Mouse (Mus musculus) liver, embryonic 14.5 days (tissue): Measurements from ENCODE around the gene Osbpl11.

ENCODE experiments used
- CTCF ChIP-seq: IDR thresholded peaks from 2 replicates; pipeline ENCODE4 v1.5.1; 2016; ENCODE audit warnings: antibody characterized with exemption, low read depth, control low read depth
- EP300 ChIP-seq: IDR thresholded peaks from 2 replicates; pipeline ENCODE4 v1.6.1; 2016; ENCODE audit warnings: antibody characterized with exemption, low read depth

- TF ChIP-seq EP300: no peak
- TF ChIP-seq CTCF: no peak
Observed at GRCm38 (mm10) chr16:33143452-33143851, 41.4 kb upstream of the Osbpl11 start.
